Mouse (Mus musculus) midbrain, embryonic 10.5 days (tissue): ENCODE data around the gene Grk5. TPM values are rescaled to one million over a fixed set of nuclear protein-coding genes. Genes with fewer than 3 reads are reported as not detected.

Experiments used
- DNase-seq: peaks from one replicate; pipeline ENCODE4 v3.0.0-alpha.2; 2017; ENCODE audit warnings: low spot score
- H3K27ac ChIP-seq: fragments of 300-500 bp; sonication (generic); replicated peaks from 2 replicates; pipeline ENCODE4 v1.5.1; 2016; ENCODE audit warnings: mild to moderate bottlenecking
- H3K27me3 ChIP-seq: fragments of 300-500 bp; sonication (generic); 2 replicates; pipeline ENCODE4 v1.6.1; 2016; ENCODE audit warnings: low read depth, mild to moderate bottlenecking; ENCODE audit not compliant: poor library complexity, severe bottlenecking
- H3K36me3 ChIP-seq: fragments of 300-500 bp; sonication (generic); 2 replicates; pipeline ENCODE4 v1.6.1; 2016; ENCODE audit warnings: mild to moderate bottlenecking, moderate library complexity
- H3K4me1 ChIP-seq: fragments of 300-500 bp; sonication (generic); 2 replicates; pipeline ENCODE4 v1.6.1; 2016
- H3K4me3 ChIP-seq: fragments of 300-500 bp; sonication (generic); 2 replicates; pipeline ENCODE4 v1.5.1; 2016; ENCODE audit warnings: mild to moderate bottlenecking, moderate library complexity
- H3K9me3 ChIP-seq: fragments of 300-500 bp; sonication (generic); replicated peaks from 2 replicates; pipeline ENCODE4 v1.6.1; 2016; ENCODE audit warnings: mild to moderate bottlenecking
- WGBS: fragments of 180-500 bp; shearing (Covaris S2); methylation state at CpG from one replicate; pipeline ENCODE4 v1.1.7; 2016; 5-methylcytosine and 5-hydroxymethylcytosine counted together
- polyA plus RNA-seq: library from polyadenylated mRNA; unstranded; fragments of >200 nt; fragmentation: Nextera tagmentation; extraction: Ambion mirVana; gene quantifications from 2 replicates; pipeline ENCODE4 v1.2.1, GENCODE M21; 2016

The Grk5 gene
- polyA plus RNA-seq, 1 experiment from 2014 or later, result 1.9 TPM

DNA sequence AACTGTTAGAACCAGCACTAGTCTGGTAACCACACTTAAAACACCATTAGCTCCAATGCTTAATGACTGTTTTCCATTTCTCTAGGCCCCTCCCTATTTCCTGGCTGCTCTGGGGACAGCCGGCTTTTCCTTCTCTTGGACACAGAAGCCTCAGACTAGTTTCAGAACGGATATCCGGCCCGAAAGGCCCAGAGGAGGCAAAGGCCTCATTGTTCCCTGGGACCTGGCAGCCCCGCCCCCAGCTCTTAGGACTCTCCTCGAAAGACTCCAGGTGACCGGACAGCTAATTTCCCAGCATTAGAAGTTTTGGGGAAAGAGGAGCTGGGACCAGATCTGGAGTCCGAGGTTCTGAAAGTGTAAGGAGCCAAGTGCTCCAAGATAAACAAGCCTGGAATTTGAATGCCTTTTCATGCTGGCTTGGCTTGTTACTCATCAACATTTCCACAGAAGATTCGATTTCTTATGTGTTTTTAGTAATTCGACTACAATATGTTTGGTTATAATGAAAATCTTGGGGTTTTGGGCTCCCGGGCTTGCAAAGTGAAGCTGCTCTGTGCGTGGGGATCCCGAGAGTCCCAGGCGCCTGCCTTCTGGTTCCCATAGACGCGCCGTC lies 342 bp upstream of the Grk5 start:
- H3K4me1 ChIP-seq, result peaks cover 23% of the 10 kb centered on the region
- no peaks in the 10 kb centered on the region for H3K9me3 ChIP-seq
- WGBS, result 3% methylated on average over 17 of the region's 17 CpGs
- H3K4me3 ChIP-seq, result peak overlapping the region; percentile 87
- peak; percentile 59 for DNase-seq
- H3K27ac ChIP-seq, result peak overlapping the region; percentile 98
- H3K36me3 ChIP-seq, result no peaks in the 10 kb centered on the region
- no peaks in the 10 kb centered on the region for H3K27me3 ChIP-seq

DNA sequence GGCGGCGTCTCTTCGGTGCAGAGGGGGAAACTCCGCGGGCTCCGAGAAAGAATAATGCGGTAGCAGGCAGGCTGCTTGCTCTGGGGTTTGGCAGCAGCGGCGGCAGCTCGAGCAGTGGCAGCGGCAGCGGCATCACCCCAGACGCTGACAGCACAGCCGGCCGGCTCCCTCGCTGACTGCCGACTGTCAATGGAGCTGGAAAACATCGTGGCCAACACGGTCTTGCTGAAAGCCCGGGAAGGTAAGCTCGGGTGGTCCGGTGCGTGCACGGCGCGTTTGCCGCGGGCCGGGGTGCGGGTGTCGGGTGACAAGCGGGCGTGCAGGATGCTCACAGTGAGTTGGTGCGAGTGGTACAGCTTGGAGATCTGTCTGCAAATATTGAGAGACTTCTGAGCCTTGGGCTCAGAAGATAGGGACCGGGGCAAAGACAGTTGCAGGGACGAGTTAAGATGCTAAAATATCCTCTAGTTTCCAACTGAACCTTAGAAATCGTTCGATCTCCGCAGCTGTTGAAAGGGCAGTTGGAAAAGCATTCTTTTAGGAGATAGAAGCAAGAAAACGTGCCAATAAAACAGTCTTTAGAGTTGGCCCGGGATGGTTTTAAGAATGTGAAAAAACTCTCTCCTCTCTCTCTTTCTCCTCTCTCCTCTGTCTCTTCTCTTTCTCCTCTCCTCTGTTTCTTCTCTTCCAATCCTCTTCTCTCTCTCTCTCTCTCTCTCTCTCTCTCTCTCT lies 1.0 kb downstream of the Grk5 start:
- no peak for DNase-seq
- H3K9me3 ChIP-seq, result no peaks in the 10 kb centered on the region

DNA sequence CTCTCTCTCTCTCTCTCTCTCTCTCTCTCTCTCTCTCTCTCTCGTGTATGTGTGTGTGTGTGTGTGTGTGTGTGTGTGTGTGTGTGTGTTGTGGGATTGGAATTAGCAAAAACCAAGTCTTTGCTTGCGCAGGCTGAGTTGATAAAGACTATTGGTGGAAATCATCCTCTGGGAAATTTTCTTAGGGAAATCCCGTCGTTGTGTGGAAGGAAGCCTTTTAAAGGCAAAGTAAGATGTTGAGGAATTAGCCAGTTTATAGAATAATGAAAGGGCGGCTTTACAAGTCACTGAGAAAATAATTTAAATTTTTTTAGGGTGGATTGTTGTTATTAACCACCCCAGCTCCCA lies 1.5 kb downstream of the Grk5 start:
- Histone ChIP-seq H3K9me3 (no peaks in the 10 kb centered on the region), H3K27ac (peak overlapping the region; percentile 98), H3K4me3 (peak overlapping the region; percentile 87), H3K4me1 (peaks cover 30% of the 10 kb centered on the region), H3K27me3 (no peaks in the 10 kb centered on the region), H3K36me3 (no peaks in the 10 kb centered on the region)
- WGBS, result 9% methylated on average over 4 of the region's 5 CpGs
- DNase-seq, result no peak

More for the DNA sequence above, 1.0 kb downstream of the Grk5 start:
- peak overlapping the region; percentile 87 for H3K4me3 ChIP-seq
- H3K27ac ChIP-seq, result peak overlapping the region; percentile 98
- H3K36me3 ChIP-seq, result no peaks in the 10 kb centered on the region
- no peaks in the 10 kb centered on the region for H3K27me3 ChIP-seq
- WGBS, result under 1% methylated on average over 40 of the region's 41 CpGs
- H3K4me1 ChIP-seq, result peaks cover 30% of the 10 kb centered on the region

DNA sequence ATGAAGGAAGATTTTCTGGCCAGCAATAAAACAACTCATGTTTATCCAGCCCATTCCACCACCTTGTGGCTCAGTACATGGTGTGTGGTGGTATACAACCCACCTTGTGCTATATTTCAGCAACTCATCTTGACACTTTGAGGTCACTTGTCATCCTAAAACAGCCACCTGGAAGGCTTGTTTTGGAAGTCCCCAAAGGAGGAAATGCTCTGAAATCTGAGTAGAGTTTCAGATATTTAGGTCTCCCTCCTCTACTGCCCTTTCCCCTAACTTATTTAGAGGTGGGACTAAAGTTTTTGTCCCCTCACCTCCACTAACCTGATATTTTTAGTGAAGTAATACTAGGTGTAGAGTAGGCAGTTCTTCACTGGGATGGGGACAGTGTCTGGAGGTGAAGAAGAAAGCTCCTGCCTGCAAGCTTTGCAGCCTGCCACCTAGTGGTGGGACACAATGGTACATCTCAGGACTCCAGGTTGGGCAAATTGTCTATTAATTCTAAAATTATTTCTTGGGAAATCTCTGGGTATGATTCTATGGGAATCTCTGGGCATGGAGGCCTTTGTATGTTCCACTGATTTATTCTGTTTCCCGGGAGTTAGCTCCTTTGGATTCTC lies 2.5 kb downstream of the Grk5 start:
- Histone ChIP-seq H3K27me3 (no peaks in the 10 kb centered on the region), H3K4me3 (peak overlapping the region; percentile 87; the same call in 1 of the 2 replicates), H3K9me3 (no peaks in the 10 kb centered on the region), H3K4me1 (peaks cover 30% of the 10 kb centered on the region), H3K27ac (no peak overlapping the region), H3K36me3 (no peaks in the 10 kb centered on the region)
- DNase-seq, result peak; percentile 55
- 46% methylated on average over 1 of the region's 1 CpGs for WGBS

DNA sequence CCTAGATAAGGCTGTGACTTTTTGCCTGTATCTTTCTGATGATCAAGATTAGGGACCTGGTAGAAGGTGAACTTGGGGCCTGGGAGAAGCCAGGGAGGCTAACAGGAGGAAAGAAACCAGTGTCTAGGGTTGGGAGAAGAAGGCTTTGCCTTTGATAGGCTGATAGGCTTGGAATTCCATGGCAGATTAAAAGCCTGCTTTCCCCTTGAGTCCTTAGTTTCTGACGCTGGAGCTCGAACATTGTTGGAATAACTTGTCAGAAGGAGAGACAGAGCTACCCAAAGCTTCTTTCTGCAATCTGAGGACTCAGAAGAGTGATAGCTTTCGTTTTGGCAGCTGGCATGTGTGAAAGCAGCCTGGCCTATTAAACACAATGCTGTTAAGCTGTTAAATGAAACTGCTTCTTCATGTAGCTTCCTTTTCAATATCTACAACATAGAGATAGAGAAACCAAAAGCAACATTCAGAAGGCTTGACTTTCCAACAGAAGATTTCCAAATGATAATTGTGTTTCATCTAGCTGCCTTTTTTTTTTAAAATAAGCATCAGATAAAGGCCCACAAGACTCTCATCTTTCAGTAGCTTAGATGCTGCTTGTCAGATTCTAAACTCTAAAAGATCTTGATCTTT lies 5.8 kb downstream of the Grk5 start:
- WGBS, result 32% methylated on average over 3 of the region's 3 CpGs
- no peaks in the 10 kb centered on the region for H3K9me3 ChIP-seq
- DNase-seq, result no peak

DNA sequence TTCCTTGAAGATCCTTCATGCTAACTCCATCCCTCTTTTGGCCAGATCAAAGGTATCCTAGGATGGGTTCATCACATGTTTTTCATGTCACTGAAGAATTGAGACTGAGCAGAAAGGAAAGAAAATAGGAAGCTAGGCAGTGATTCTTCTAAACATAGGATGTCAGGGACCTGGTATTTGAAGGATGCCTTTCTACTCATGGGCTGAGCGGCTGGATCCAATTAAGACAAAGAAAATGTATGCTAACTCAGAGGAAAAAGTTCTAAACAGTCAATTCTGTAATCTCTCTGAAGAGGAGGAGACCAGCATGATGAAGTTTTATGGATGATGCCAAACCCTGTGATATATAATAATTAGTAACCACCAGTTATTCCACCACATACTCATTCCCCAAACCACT lies 13.6 kb downstream of the Grk5 start:
- Histone ChIP-seq H3K4me1 (no peaks in the 10 kb centered on the region), H3K27ac (no peak overlapping the region), H3K27me3 (no peaks in the 10 kb centered on the region), H3K4me3 (no peak overlapping the region), H3K36me3 (no peaks in the 10 kb centered on the region), H3K9me3 (no peaks in the 10 kb centered on the region)
- WGBS, result 83% methylated on average over 1 of the region's 1 CpGs
- no peak for DNase-seq

More for the DNA sequence above, 5.8 kb downstream of the Grk5 start:
- H3K27ac ChIP-seq, result no peak overlapping the region
- peaks cover 22% of the 10 kb centered on the region for H3K4me1 ChIP-seq
- no peak overlapping the region for H3K4me3 ChIP-seq
- no peaks in the 10 kb centered on the region for H3K36me3 ChIP-seq
- H3K27me3 ChIP-seq, result no peaks in the 10 kb centered on the region

DNA sequence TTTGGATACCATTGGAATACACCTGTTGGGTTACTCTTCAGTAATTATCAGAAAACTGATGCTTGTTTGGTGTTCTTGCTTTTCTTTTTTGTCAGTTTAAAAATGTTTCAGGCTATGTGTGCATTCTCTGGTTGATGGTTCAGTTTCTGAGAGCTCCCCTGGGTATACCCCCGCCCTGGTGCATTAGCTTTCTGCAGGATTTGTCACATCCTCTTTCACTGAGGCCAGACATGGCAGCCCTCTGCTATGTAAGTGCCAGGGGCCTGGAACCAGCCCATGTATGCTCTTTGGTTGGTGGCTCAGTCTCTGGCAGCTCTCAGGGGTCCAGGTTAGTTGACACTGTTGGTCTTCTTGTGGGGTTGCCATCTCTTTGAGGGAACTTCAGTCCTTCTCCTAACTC lies 14.4 kb downstream of the Grk5 start:
- Histone ChIP-seq H3K4me1 (no peaks in the 10 kb centered on the region), H3K27ac (no peak overlapping the region), H3K27me3 (no peaks in the 10 kb centered on the region), H3K4me3 (no peak overlapping the region), H3K9me3 (no peaks in the 10 kb centered on the region), H3K36me3 (no peaks in the 10 kb centered on the region)
- WGBS, result 91% methylated on average over 1 of the region's 1 CpGs
- no peak for DNase-seq

DNA sequence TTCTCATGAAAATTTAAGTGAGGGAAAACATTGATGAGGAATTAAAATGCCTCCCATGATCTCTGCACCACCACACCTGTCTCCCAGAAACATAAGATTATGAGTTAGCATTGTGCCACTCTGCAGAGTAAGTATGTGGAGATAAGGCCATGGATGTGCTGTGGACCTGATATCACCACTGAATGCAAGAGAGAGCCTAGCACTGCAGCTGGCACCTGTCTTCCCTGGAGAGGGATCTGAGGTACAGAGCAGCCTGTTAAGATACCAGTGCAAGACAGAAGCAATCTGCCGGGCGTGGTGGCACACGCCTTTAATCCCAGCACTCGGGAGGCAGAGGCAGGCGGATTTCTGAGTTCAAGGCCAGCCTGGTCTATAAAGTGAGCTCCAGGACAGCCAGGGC lies 15.9 kb downstream of the Grk5 start:
- DNase-seq, result no peak
- no peak overlapping the region for H3K4me3 ChIP-seq
- WGBS, result 96% methylated on average over 5 of the region's 5 CpGs
- H3K27me3 ChIP-seq, result no peaks in the 10 kb centered on the region
- H3K36me3 ChIP-seq, result no peaks in the 10 kb centered on the region
- H3K4me1 ChIP-seq, result no peaks in the 10 kb centered on the region
- no peak overlapping the region for H3K27ac ChIP-seq
- no peaks in the 10 kb centered on the region for H3K9me3 ChIP-seq

DNA sequence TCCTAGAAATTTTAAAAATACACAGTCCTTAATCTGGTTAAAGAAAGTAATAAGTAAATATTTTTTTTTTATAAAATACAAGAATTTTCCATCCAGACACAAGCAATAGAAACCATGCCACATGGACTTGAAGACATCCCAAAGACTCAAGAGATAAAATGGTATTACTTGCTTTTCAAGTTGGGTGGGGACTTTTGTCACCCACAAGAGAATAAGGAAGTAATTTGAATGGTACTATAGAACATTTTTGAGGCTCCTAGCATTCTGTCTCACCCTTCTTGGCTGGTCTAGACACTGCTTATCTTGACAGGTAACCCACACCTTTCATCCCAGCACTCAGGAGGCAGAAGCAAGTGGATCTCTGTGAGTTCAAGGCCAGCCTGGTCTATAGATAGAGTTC lies 20.8 kb downstream of the Grk5 start:
- Histone ChIP-seq H3K4me3 (no peak overlapping the region), H3K27me3 (no peaks in the 10 kb centered on the region), H3K27ac (no peak overlapping the region), H3K4me1 (no peaks in the 10 kb centered on the region), H3K36me3 (no peaks in the 10 kb centered on the region), H3K9me3 (no peaks in the 10 kb centered on the region)
- no peak for DNase-seq

DNA sequence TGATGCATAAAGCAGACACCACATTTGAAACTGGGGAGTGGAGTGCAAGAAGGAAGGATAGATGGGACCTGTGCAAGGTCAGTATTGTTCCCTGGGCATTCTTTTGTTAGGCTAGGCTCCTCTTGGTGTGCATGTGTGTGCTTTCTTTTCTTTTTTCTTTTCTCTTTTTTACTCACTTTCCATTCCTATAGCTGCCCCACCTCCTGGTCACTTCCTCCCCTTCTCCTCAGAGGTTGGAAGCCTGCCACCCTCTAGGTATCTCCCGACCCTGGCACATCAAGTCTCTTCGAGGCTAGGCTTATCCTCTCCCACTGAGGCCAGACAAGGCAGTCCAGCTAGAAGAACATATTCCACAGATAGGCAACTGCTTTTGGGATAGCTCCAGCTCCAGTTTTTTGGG lies 22.1 kb downstream of the Grk5 start:
- WGBS, result 76% methylated on average over 2 of the region's 2 CpGs

DNA sequence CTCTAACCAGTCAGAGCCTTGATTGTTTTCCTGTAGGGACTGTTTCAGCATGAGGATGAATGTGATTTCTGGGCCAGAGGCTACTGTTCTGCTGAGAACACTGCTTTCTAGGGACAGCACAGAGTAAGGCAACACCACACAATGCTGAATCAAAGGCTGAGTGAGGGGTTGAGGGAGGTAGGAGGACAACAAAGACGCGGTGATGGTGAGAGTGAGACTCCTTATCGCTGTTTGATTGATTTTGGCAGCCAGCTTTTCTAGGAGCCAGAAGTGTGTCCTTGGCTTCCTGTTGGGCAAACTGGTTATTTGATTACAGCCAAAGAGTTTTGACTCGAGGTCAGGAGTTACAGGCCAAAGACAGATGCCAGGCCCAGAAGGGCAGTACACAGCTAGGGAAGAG lies 25.7 kb downstream of the Grk5 start:
- no peaks in the 10 kb centered on the region for H3K9me3 ChIP-seq
- H3K36me3 ChIP-seq, result no peaks in the 10 kb centered on the region
- no peak overlapping the region for H3K27ac ChIP-seq
- no peak for DNase-seq
- no peak overlapping the region for H3K4me3 ChIP-seq
- H3K27me3 ChIP-seq, result no peaks in the 10 kb centered on the region
- H3K4me1 ChIP-seq, result no peaks in the 10 kb centered on the region
- WGBS, result 77% methylated on average over 4 of the region's 4 CpGs

More for the DNA sequence above, 22.1 kb downstream of the Grk5 start:
- Histone ChIP-seq H3K27ac (no peak overlapping the region), H3K27me3 (no peaks in the 10 kb centered on the region), H3K36me3 (no peaks in the 10 kb centered on the region), H3K9me3 (no peaks in the 10 kb centered on the region), H3K4me3 (no peak overlapping the region), H3K4me1 (no peaks in the 10 kb centered on the region)
- DNase-seq, result no peak

DNA sequence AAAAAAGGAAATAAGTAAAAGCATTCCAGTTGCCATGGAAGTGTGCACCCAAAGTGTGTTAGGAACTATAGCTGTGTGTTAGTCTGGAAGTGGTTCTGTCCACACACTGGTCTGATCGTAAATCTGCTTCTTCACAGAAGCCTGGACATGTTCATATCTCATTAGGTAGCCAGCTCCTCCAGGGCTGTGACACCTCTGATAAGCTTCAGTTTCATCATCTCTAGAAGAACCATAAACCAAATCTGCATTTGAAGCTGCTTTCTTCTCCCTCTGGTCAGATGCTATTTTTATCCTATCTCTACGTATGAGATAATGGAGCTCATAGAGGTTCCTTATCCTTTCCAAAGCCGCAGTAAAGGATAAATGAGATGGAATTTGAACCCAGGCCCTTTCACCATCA lies 26.3 kb downstream of the Grk5 start:
- Histone ChIP-seq H3K4me3 (no peak overlapping the region), H3K27ac (no peak overlapping the region), H3K27me3 (no peaks in the 10 kb centered on the region), H3K4me1 (no peaks in the 10 kb centered on the region), H3K36me3 (no peaks in the 10 kb centered on the region), H3K9me3 (no peaks in the 10 kb centered on the region)
- WGBS, result 90% methylated on average over 3 of the region's 3 CpGs
- no peak for DNase-seq
